Mouse (Mus musculus) kidney, adult 11 months (tissue): ENCODE results near the gene Sufu.

ENCODE experiments used
- DNase-seq: peaks from one replicate; pipeline ENCODE4 v3.0.0; 2022

Sufu gene

DNA sequence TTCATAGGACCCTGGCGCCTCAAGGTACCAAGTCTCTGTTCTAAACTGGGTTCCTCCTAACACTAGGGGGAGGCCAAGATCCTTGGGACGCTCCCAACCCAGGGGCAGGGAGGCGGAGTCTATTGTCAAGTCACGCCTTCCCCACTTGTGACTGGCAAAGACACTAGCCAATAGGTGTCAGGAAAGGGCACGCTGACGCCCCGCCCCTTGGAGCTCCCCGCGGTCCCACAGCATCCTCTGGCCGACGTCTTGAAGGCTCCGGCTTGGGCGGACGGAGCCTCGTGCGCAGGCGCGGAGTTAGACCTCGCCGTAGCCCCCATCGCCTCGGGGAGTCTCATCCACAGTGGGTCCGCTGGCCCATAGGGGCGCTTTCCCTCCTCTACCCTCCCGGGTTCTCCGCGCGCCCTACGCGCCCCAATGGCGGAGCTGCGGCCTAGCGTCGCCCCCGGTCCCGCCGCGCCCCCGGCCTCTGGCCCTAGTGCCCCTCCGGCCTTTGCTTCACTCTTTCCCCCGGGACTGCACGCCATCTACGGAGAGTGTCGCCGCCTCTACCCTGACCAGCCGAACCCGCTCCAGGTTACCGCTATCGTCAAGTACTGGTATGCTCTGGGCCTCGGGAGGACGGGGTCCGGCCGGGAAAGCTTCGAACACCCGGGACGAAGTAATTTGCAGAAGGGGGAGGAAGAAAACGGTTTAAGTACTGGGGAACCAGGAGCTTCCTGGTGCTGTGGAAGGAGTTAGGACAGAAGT is at the start of gene Sufu:
Gene Sufu (plus strand): TSS at position 211 of the 750 bp plus-strand sequence.
- peak; percentile 98 for DNase-seq

- no peak for DNase-seq
These were observed 49.5 kb upstream of the Sufu start for GRCm38 (mm10) chr19:46347146-46347545.

GRCm38 (mm10) chr19:46347936-46348668 is 48.6 kb upstream of the Sufu start:
- no peak for DNase-seq

GRCm38 (mm10) chr19:46348761-46349458 is 47.8 kb upstream of the Sufu start:
- DNase-seq, result peak; percentile 54

- DNase-seq, result no peak
These were observed 47.1 kb upstream of the Sufu start for GRCm38 (mm10) chr19:46349550-46349949.

GRCm38 (mm10) chr19:46350168-46350932 is 46.3 kb upstream of the Sufu start, which contains the start of gene 2310034G01Rik:
TSS of gene 2310034G01Rik (minus strand) at chr19:46350302.
- DNase-seq, result no peak

DNA sequence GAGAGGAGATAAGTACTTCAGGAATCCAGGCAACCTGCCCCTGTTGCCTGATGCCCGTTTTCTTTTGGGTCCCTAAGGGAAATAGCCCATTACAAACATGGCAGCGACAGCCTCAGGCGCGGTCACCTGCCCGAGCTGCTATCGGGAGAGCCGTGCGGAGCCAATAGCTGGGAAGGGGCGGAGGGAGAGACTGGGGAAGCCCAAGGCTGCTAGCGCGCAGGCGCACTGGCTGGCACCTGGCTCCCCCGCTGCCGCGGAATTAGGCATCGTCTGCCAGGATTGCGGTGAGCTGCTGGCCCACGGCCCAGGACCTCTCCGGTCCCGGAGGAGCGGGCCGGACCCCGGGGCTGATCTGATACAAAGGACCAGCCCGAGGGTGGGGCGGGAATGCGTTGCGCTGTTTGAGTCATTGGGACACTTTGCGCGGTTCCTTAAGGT is 40.0 kb upstream of the Sufu start:
- DNase-seq, result peak; percentile 92

GRCm38 (mm10) chr19:46357344-46358280 is 39.1 kb upstream of the Sufu start:
- no peak for DNase-seq

DNA sequence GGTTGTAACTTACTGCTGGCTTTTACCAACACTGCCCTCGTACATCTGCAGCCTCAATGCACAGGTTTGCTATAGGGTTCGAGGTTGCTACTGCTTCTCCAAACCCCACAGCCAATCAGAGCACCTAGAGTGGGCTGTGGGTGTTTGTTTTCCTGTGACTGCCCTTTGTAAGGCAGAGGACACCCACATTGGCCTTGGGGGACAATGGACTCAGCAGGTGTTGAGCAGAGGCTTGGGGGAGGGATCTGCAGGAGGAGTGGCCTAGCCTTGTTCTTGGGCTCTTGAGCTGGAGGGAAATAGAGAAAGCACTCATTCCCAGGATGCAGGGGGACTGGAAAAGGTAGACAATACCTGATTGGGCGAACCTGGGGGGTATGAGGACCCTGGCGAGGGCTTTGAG is 38.3 kb upstream of the Sufu start:
- no peak for DNase-seq

GRCm38 (mm10) chr19:46362104-46362503 is 34.6 kb upstream of the Sufu start:
- no peak for DNase-seq

DNA sequence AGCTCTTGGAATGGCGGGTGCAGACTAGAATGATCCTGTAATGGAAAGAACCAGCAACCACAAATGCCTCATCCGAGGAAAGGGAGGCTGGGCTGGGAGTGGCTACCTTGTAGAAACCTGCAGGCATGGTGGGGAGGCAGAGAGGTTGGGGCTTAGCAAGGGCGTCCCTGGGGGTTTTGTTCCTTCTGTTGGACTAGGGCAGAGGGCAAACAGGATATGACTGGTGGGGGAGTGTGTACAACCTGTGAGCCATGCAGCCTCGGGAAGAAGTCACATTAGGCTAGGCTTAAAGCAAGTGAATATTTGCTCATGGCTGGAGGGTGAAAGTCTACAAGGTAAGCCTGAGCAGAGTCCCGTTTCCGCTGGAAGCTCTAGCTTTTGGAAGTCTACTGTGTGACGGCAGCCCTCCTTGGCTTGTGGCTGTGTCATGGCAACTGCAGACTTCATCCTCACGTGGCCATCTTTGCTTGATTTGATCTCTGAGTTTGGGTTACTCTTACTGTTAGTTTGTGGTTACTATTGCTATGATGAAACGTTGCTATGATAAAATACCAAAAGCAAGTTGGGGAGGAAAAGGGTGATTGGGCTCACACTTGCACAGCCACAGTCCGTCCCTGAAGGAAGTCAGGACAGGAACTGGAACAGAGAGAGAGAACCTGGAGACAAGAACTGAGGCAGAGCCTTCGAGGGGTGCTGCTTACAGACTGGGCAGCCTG is 33.2 kb upstream of the Sufu start:
- no peak for DNase-seq

DNA sequence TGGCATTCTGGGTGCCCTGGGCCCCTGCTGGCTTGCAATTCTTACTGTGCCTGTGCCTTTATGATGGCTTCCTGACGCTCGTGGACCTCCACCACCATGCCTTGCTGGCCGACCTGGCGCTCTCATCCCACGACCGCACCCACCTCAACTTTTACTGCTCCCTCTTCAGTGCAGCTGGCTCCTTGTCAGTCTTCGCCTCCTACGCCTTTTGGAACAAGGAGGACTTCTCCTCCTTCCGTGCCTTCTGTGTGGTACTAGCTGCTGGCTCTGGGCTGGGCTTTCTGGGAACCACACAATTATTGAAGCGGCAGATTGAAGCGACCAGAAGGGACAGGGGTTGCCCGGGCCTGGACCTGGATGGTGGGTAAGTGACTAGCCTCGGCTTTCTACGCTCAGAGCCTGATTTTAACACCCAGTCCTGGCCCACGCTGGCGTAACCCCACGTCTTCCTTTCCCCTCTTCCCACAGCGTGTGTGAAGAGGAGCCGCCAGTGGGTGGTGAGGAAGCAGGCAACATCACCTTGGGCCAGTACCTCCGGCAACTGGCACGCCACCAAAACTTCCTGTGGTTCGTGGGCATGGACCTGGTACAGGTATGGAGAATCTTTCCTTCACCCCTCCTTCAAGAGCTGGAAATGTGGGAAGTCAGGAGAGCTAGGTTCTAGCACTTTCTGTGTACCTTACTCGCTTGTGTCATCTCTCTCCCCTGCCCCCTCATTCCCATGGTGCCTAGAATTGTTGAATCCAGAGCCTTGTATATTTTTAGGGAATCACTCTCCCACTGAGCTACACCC is 28.7 kb upstream of the Sufu start:
- no peak for DNase-seq

DNA sequence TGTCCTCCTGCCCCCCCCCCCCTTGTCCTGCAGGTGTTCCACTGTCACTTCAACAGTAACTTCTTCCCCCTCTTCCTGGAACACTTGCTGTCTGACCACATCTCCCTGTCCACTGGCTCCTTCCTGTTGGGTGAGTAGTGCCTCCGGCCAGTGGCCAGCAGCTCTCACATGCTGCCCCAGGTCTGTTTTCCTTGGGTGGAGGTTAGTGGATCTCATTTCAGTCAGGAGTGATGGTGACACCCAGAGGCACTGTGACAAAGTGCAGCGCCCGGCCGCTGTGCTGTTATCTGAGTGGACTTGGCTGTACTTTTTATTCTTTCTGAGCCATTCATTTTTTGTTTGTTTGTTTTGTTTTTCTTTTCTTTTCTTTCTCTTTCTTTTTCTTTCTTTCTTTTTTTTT is 27.5 kb upstream of the Sufu start:
- peak; percentile 66 for DNase-seq

DNA sequence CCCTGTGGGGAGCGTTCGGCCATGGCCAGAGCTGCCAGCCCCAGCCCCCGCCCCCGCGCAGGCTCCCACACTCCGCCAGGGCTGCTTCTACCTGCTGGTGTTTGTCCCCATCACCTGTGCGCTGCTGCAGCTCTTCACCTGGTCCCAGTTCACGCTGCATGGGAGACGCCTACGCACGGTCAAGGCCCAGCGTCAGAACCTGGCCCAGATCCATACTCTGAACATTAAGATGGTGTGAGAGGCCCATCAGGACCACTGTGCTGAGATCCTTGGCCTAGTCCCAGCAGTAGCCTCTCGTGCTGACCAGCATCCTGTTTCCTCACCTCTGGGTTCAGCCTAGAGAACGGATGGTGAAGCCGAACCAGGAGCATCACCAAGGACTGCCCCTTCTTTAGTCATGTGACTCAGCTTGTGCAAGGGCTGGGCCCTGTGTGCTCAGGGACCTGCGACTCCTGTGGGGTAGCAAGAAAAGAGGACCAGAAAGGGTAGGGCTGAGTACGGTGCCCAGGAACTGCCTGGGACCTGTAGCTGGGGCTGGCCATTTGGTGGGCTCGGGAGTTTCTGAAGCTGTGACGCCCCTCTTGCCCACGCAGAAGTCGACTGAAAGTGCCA is 22.1 kb upstream of the Sufu start:
- no peak for DNase-seq

DNA sequence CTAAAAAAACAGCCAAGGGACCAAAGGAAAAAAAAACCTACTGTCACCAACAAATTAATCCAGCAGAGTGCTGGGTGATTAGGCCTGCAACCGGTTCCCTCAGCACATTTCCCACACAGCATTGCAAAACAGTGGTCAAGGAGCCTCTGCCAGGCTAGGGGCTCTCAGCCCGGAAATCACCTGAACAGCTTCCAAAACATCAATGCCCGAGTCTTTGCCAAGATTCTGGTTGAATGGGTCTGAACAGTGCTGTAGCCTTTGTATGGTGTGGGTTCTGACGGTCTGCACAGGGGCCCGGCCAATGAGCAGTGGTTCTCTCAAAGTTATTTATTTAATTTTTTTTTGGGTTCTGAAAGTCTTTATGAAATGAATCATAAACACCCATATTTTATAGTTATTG is 21.2 kb upstream of the Sufu start:
- no peak for DNase-seq

- DNase-seq, result no peak
These were observed 20.8 kb upstream of the Sufu start for GRCm38 (mm10) chr19:46375891-46376290.

GRCm38 (mm10) chr19:46382275-46382674 is 14.4 kb upstream of the Sufu start:
- peak; percentile 61 for DNase-seq

GRCm38 (mm10) chr19:46389872-46390271 is 6.8 kb upstream of the Sufu start:
- no peak for DNase-seq

- DNase-seq, result peak; percentile 37
These were observed 4.7 kb upstream of the Sufu start for GRCm38 (mm10) chr19:46392018-46392417.

DNA sequence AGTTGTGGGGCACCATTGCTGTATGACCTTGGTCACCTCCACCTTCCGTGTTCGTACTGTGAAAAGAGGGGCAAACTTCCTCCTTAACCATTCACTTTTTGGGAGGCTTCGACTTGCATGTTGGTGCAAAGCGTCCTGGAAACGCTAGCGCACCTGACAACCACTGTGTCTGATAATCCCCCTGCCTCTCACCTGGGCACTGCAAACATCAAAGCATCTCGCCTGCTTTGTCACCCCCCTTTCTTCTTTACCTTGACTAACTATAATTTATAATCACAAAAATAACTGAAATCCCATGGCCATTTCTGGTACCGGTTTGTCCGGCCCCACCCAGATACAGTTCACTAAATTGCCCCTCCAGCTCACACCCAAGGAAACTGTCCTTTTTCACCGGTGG is 2.0 kb upstream of the Sufu start:
- no peak for DNase-seq
